Mouse (Mus musculus): ENCODE results near the gene Htr1f.

- TF ChIP-seq CTCF (IDR thresholded peaks at IDR 0.05; ENCODE audit: control insufficient read depth, insufficient read depth, insufficient read length) (no peak), MAX (IDR thresholded peaks at IDR 0.05) (no peak), USF1 (IDR thresholded peaks at IDR 0.05; ENCODE audit: low read depth) (no peak), FOSL1 (IDR thresholded peaks at IDR 0.05; ENCODE audit: insufficient read depth, low read length, poor library complexity, severe bottlenecking) (no peak), CEBPB (IDR thresholded peaks at IDR 0.05; ENCODE audit: low read depth) (no peak), MYOD1 (IDR thresholded peaks at IDR 0.05; ENCODE audit: control insufficient read depth, insufficient read length, low read depth) (no peak), MYOG (IDR thresholded peaks at IDR 0.05; ENCODE audit: control insufficient read depth, extremely low read depth, insufficient read length) (no peak)
These were observed 220.5 kb downstream of the Htr1f start for GRCm38 (mm10) chr16:64885142-64885541.

Data from C2C12 (cell line).